Mouse (Mus musculus): ENCODE measurements around the gene Trim14. TPM values are rescaled to one million over a fixed set of nuclear protein-coding genes. Genes with fewer than 3 reads are reported as not detected.

The Trim14 gene
- polyA plus RNA-seq, 1 experiment from 2014 or later, result 2.7 TPM

- ATAC-seq (replicated peaks; ENCODE audit: insufficient number of reproducible peaks, low FRiP score, low TSS enrichment, low read depth), result no peak
- H3K36me3 ChIP-seq (replicated peaks; ENCODE audit: control insufficient read depth, insufficient read depth, low read depth, low read length), result no peaks in the 10 kb centered on the region
Measured at GRCm38 (mm10) chr4:46545498-46545897, 9.6 kb upstream of the Trim14 start.

GRCm38 (mm10) chr4:46544313-46544712 is 8.4 kb upstream of the Trim14 start:
- DNase-seq (ENCODE audit: low spot score), result no peak

More at GRCm38 (mm10) chr4:46545498-46545897, 9.6 kb upstream of the Trim14 start:
- Histone ChIP-seq H3K4me3 (ENCODE audit: low read depth, low read length) (no peak overlapping the region), H3K4me1 (ENCODE audit: control insufficient read depth, insufficient read depth, low read length) (no peaks in the 10 kb centered on the region), H3K9ac (replicated peaks; ENCODE audit: low read length) (no peak overlapping the region), H3K27ac (replicated peaks; ENCODE audit: low read depth, low read length) (no peak overlapping the region), H3K27me3 (ENCODE audit: control insufficient read depth, insufficient read depth, low read length) (no peaks in the 10 kb centered on the region), H3K4me2 (ENCODE audit: low read depth, low read length) (no peak overlapping the region), H3K9me3 (replicated peaks; ENCODE audit: control insufficient read depth, low read length) (no peaks in the 10 kb centered on the region)
- DNase-seq (ENCODE audit: low spot score), result no peak
- 8% methylated on average over 9 of the region's 9 CpGs for WGBS

GRCm38 (mm10) chr4:46543366-46544050 is 7.6 kb upstream of the Trim14 start:
- H3K36me3 ChIP-seq (replicated peaks; ENCODE audit: control insufficient read depth, insufficient read depth, low read depth, low read length), result no peaks in the 10 kb centered on the region
- no peak overlapping the region for H3K4me2 ChIP-seq (ENCODE audit: low read depth, low read length)
- no peak for DNase-seq (ENCODE audit: low spot score)
- WGBS, result 91% methylated on average over 13 of the region's 13 CpGs
- H3K4me3 ChIP-seq (ENCODE audit: low read depth, low read length), result no peak overlapping the region
- ATAC-seq (replicated peaks; ENCODE audit: insufficient number of reproducible peaks, low FRiP score, low TSS enrichment, low read depth), result no peak
- no peaks in the 10 kb centered on the region for H3K27me3 ChIP-seq (ENCODE audit: control insufficient read depth, insufficient read depth, low read length)
- no peaks in the 10 kb centered on the region for H3K4me1 ChIP-seq (ENCODE audit: control insufficient read depth, insufficient read depth, low read length)
- no peak overlapping the region for H3K27ac ChIP-seq (replicated peaks; ENCODE audit: low read depth, low read length)
- no peaks in the 10 kb centered on the region for H3K9me3 ChIP-seq (replicated peaks; ENCODE audit: control insufficient read depth, low read length)
- H3K9ac ChIP-seq (replicated peaks; ENCODE audit: low read length), result no peak overlapping the region

More at GRCm38 (mm10) chr4:46544313-46544712, 8.4 kb upstream of the Trim14 start:
- 11% methylated on average over 1 of the region's 1 CpGs for WGBS
- no peak overlapping the region for H3K9ac ChIP-seq (replicated peaks; ENCODE audit: low read length)
- H3K4me3 ChIP-seq (ENCODE audit: low read depth, low read length), result no peak overlapping the region
- H3K4me2 ChIP-seq (ENCODE audit: low read depth, low read length), result no peak overlapping the region
- H3K27me3 ChIP-seq (ENCODE audit: control insufficient read depth, insufficient read depth, low read length), result no peaks in the 10 kb centered on the region
- H3K27ac ChIP-seq (replicated peaks; ENCODE audit: low read depth, low read length), result no peak overlapping the region
- no peaks in the 10 kb centered on the region for H3K4me1 ChIP-seq (ENCODE audit: control insufficient read depth, insufficient read depth, low read length)
- H3K36me3 ChIP-seq (replicated peaks; ENCODE audit: control insufficient read depth, insufficient read depth, low read depth, low read length), result no peaks in the 10 kb centered on the region
- no peaks in the 10 kb centered on the region for H3K9me3 ChIP-seq (replicated peaks; ENCODE audit: control insufficient read depth, low read length)
- no peak for ATAC-seq (replicated peaks; ENCODE audit: insufficient number of reproducible peaks, low FRiP score, low TSS enrichment, low read depth)

- ATAC-seq (replicated peaks; ENCODE audit: insufficient number of reproducible peaks, low FRiP score, low TSS enrichment, low read depth) (no peak), DNase-seq (ENCODE audit: low spot score) (no peak)
- H3K4me2 ChIP-seq (ENCODE audit: low read depth, low read length), result no peak overlapping the region
Measured at GRCm38 (mm10) chr4:46541707-46542106, 5.8 kb upstream of the Trim14 start.

GRCm38 (mm10) chr4:46539167-46539566 is 3.2 kb upstream of the Trim14 start:
- no peak overlapping the region for H3K4me3 ChIP-seq (ENCODE audit: low read depth, low read length)
- H3K4me1 ChIP-seq (ENCODE audit: control insufficient read depth, insufficient read depth, low read length), result peaks cover 2% of the 10 kb centered on the region; the same call in 1 of the 2 replicates
- H3K27me3 ChIP-seq (ENCODE audit: control insufficient read depth, insufficient read depth, low read length), result peaks cover 27% of the 10 kb centered on the region
- ATAC-seq (replicated peaks; ENCODE audit: insufficient number of reproducible peaks, low FRiP score, low TSS enrichment, low read depth) (no peak), DNase-seq (ENCODE audit: low spot score) (no peak)
- H3K9me3 ChIP-seq (replicated peaks; ENCODE audit: control insufficient read depth, low read length), result no peaks in the 10 kb centered on the region
- no peak overlapping the region for H3K27ac ChIP-seq (replicated peaks; ENCODE audit: low read depth, low read length)
- H3K9ac ChIP-seq (replicated peaks; ENCODE audit: low read length), result no peak overlapping the region
- no peaks in the 10 kb centered on the region for H3K36me3 ChIP-seq (replicated peaks; ENCODE audit: control insufficient read depth, insufficient read depth, low read depth, low read length)
- WGBS, result 56% methylated on average over 9 of the region's 9 CpGs
- H3K4me2 ChIP-seq (ENCODE audit: low read depth, low read length), result no peak overlapping the region

More at GRCm38 (mm10) chr4:46541707-46542106, 5.8 kb upstream of the Trim14 start:
- WGBS, result 47% methylated on average over 9 of the region's 9 CpGs
- H3K4me1 ChIP-seq (ENCODE audit: control insufficient read depth, insufficient read depth, low read length), result no peaks in the 10 kb centered on the region
- no peak overlapping the region for H3K27ac ChIP-seq (replicated peaks; ENCODE audit: low read depth, low read length)
- no peak overlapping the region for H3K9ac ChIP-seq (replicated peaks; ENCODE audit: low read length)
- 0 out of 2 replicates have a peak, but pooled peaks cover 3% of the 10 kb centered on the region for H3K27me3 ChIP-seq (ENCODE audit: control insufficient read depth, insufficient read depth, low read length)
- no peaks in the 10 kb centered on the region for H3K36me3 ChIP-seq (replicated peaks; ENCODE audit: control insufficient read depth, insufficient read depth, low read depth, low read length)
- H3K4me3 ChIP-seq (ENCODE audit: low read depth, low read length), result no peak overlapping the region
- no peaks in the 10 kb centered on the region for H3K9me3 ChIP-seq (replicated peaks; ENCODE audit: control insufficient read depth, low read length)

GRCm38 (mm10) chr4:46535094-46535830 is 679 bp downstream of the Trim14 start:
- peaks cover 2% of the 10 kb centered on the region; the same call in 1 of the 2 replicates for H3K4me1 ChIP-seq (ENCODE audit: control insufficient read depth, insufficient read depth, low read length)
- H3K27me3 ChIP-seq (ENCODE audit: control insufficient read depth, insufficient read depth, low read length), result peaks cover 29% of the 10 kb centered on the region
- no peaks in the 10 kb centered on the region for H3K36me3 ChIP-seq (replicated peaks; ENCODE audit: control insufficient read depth, insufficient read depth, low read depth, low read length)
- no peak overlapping the region for H3K27ac ChIP-seq (replicated peaks; ENCODE audit: low read depth, low read length)
- whole genome bisulfite sequencing, result 7% methylated on average over 16 of the region's 16 CpGs
- H3K9me3 ChIP-seq (replicated peaks; ENCODE audit: control insufficient read depth, low read length), result no peaks in the 10 kb centered on the region
- 0 out of 2 replicates have a peak overlapping the region, but pooled peaks have one; percentile 25 for H3K9ac ChIP-seq (replicated peaks; ENCODE audit: low read length)
- H3K4me3 ChIP-seq (ENCODE audit: low read depth, low read length), result peak overlapping the region; percentile 41
- no peak for ATAC-seq (replicated peaks; ENCODE audit: insufficient number of reproducible peaks, low FRiP score, low TSS enrichment, low read depth)
- no peak for DNase-seq (ENCODE audit: low spot score)
- H3K4me2 ChIP-seq (ENCODE audit: low read depth, low read length), result peak overlapping the region; percentile 78

GRCm38 (mm10) chr4:46533934-46534720 is 1.8 kb downstream of the Trim14 start:
- DNase-seq (ENCODE audit: low spot score), result peak; percentile 16
- no peak for ATAC-seq (replicated peaks; ENCODE audit: insufficient number of reproducible peaks, low FRiP score, low TSS enrichment, low read depth)
- Histone ChIP-seq H3K9ac (replicated peaks; ENCODE audit: low read length) (no peak overlapping the region; the same call in 1 of the 2 replicates), H3K27me3 (ENCODE audit: control insufficient read depth, insufficient read depth, low read length) (peaks cover 29% of the 10 kb centered on the region), H3K4me1 (ENCODE audit: control insufficient read depth, insufficient read depth, low read length) (peaks cover 2% of the 10 kb centered on the region; the same call in 1 of the 2 replicates), H3K27ac (replicated peaks; ENCODE audit: low read depth, low read length) (no peak overlapping the region), H3K4me3 (ENCODE audit: low read depth, low read length) (no peak overlapping the region), H3K4me2 (ENCODE audit: low read depth, low read length) (peak overlapping the region; percentile 37), H3K36me3 (replicated peaks; ENCODE audit: control insufficient read depth, insufficient read depth, low read depth, low read length) (no peaks in the 10 kb centered on the region), H3K9me3 (replicated peaks; ENCODE audit: control insufficient read depth, low read length) (no peaks in the 10 kb centered on the region)
- WGBS, result 10% methylated on average over 29 of the region's 29 CpGs
